Mouse (Mus musculus) CH12.LX (cell line): ENCODE data around the gene Odf4. TPM values are rescaled to one million over a fixed set of nuclear protein-coding genes. Genes with fewer than 3 reads are reported as not detected.
A peak's percentile ranks its signal among the peaks of the same experiment; 100 is the strongest.

Experiments used
- DNase-seq: peaks from one replicate; pipeline ENCODE4 v3.0.0-alpha.2; 2013; ENCODE audit errors: extremely low read depth
- H3K27ac ChIP-seq: 2 replicates; pipeline ENCODE4 v1.5.1; 2012; ENCODE audit warnings: low read depth, mild to moderate bottlenecking, control low read depth, moderate library complexity; ENCODE audit not compliant: insufficient read depth
- H3K27me3 ChIP-seq: replicated peaks from 2 replicates; pipeline ENCODE3; 2012; ENCODE audit warnings: inconsistent platforms
- H3K36me3 ChIP-seq, 2 experiments: replicated peaks in 1 of 2; 2 replicates each; pipeline versions ENCODE3 to v1.6.1; 2012; ENCODE audit warnings: inconsistent platforms in 1 of 2, low read length in 1 of 2, mild to moderate bottlenecking in 1 of 2, mixed read lengths in 1 of 2, moderate library complexity in 1 of 2; ENCODE audit not compliant: control insufficient read depth in 1 of 2, insufficient read depth in 1 of 2
- H3K4me1 ChIP-seq, 2 experiments: 2 replicates each; pipeline ENCODE4 v1.6.1; 2012; ENCODE audit warnings: inconsistent platforms in 1 of 2, moderate library complexity in 1 of 2; ENCODE audit not compliant: insufficient read depth in 2 of 2, control insufficient read depth in 1 of 2
- H3K4me2 ChIP-seq: 2 replicates; pipeline ENCODE4 v1.6.1; 2012; ENCODE audit warnings: low read depth, mild to moderate bottlenecking, control low read depth; ENCODE audit not compliant: poor library complexity, insufficient read depth, severe bottlenecking
- H3K4me3 ChIP-seq, 3 experiments: fragments of 150-350 bp in 1 of 3; sonication (generic) in 1 of 3; replicated peaks in 1 of 3; 2 replicates each; pipeline versions ENCODE3 to v1.5.1; 2011 to 2012; ENCODE audit warnings: low read depth in 2 of 3, low read length in 2 of 3, mild to moderate bottlenecking in 2 of 3, moderate library complexity in 2 of 3, control low read depth in 1 of 3, improper control_type of control experiment in 1 of 3, inconsistent platforms in 1 of 3, mixed read lengths in 1 of 3; ENCODE audit not compliant: poor library complexity in 1 of 3
- H3K79me2 ChIP-seq: replicated peaks from 2 replicates; pipeline ENCODE4 v1.6.1; 2012; ENCODE audit warnings: mild to moderate bottlenecking, moderate library complexity; ENCODE audit not compliant: control insufficient read depth, poor library complexity, insufficient read depth, severe bottlenecking; ENCODE audit errors: extremely low read depth
- H3K9ac ChIP-seq: 2 replicates; pipeline ENCODE4 v1.6.1; 2012; ENCODE audit warnings: low read depth, mild to moderate bottlenecking, control low read depth, moderate library complexity; ENCODE audit not compliant: insufficient read depth
- H3K9me3 ChIP-seq: replicated peaks from 2 replicates; pipeline ENCODE3; 2012; ENCODE audit warnings: low read length, inconsistent platforms, mixed read lengths
- BHLHE40 ChIP-seq: IDR thresholded peaks from 2 replicates; pipeline ENCODE4 v1.6.1; 2011; ENCODE audit warnings: mild to moderate bottlenecking, low read depth, low read length, improper control_type of control experiment
- CHD1 ChIP-seq: IDR thresholded peaks from 2 replicates; pipeline ENCODE4 v1.6.1; 2012; ENCODE audit warnings: low read depth, low read length, improper control_type of control experiment, inconsistent platforms
- CTCF ChIP-seq, 2 experiments: IDR thresholded peaks in 1 of 2; conservative IDR thresholded peaks in 1 of 2; 2 replicates each; pipeline ENCODE4 v1.5.1; 2011 to 2012; ENCODE audit warnings: low read depth in 2 of 2, low read length in 2 of 2, improper control_type of control experiment in 1 of 2, inconsistent platforms in 1 of 2, mild to moderate bottlenecking in 1 of 2, moderate library complexity in 1 of 2
- E2F4 ChIP-seq: IDR thresholded peaks from 2 replicates; pipeline ENCODE4 v1.6.1; 2011; ENCODE audit warnings: low read depth, low read length, improper control_type of control experiment; ENCODE audit not compliant: insufficient replicate concordance
- ELF1 ChIP-seq: IDR thresholded peaks from 2 replicates; pipeline ENCODE4 v1.6.1; 2014; ENCODE audit warnings: low read depth, mild to moderate bottlenecking, inconsistent platforms, low read length, improper control_type of control experiment
- ETS1 ChIP-seq: conservative IDR thresholded peaks from 2 replicates; pipeline ENCODE4 v1.6.1; 2012; ENCODE audit warnings: low read depth, mild to moderate bottlenecking, inconsistent platforms, low read length, improper control_type of control experiment, moderate library complexity
- GABPA ChIP-seq: IDR thresholded peaks from 2 replicates; pipeline ENCODE4 v1.6.1; 2012; ENCODE audit warnings: low read depth, low read length, improper control_type of control experiment, inconsistent platforms; ENCODE audit not compliant: insufficient replicate concordance
- JUN ChIP-seq: IDR thresholded peaks from 2 replicates; pipeline ENCODE4 v1.6.1; 2011; ENCODE audit warnings: low read depth, mild to moderate bottlenecking, low read length, improper control_type of control experiment, moderate library complexity; ENCODE audit not compliant: insufficient read depth
- KAT2A ChIP-seq: IDR thresholded peaks from 2 replicates; pipeline ENCODE4 v1.6.1; 2012; ENCODE audit warnings: low read length, improper control_type of control experiment, inconsistent platforms; ENCODE audit not compliant: insufficient replicate concordance
- MAZ ChIP-seq: IDR thresholded peaks from 2 replicates; pipeline ENCODE4 v1.6.1; 2012; ENCODE audit warnings: low read depth, mild to moderate bottlenecking, inconsistent platforms, low read length, improper control_type of control experiment, moderate library complexity
- MYC ChIP-seq: IDR thresholded peaks from 2 replicates; pipeline ENCODE4 v1.6.1; 2011; ENCODE audit warnings: low read depth, mild to moderate bottlenecking, improper control_type of control experiment, low read length
- PAX5 ChIP-seq: IDR thresholded peaks from 2 replicates; pipeline ENCODE4 v1.6.1; 2012; ENCODE audit warnings: low read length, inconsistent platforms, mixed read lengths
- POLR2A ChIP-seq: IDR thresholded peaks from 2 replicates; pipeline ENCODE4 v1.6.1; 2011; ENCODE audit warnings: low read depth, mild to moderate bottlenecking, improper control_type of control experiment, low read length
- SIN3A ChIP-seq: IDR thresholded peaks from 2 replicates; pipeline ENCODE4 v1.6.1; 2012; ENCODE audit warnings: low read length, improper control_type of control experiment, inconsistent platforms
- SMC3 ChIP-seq: IDR thresholded peaks from 2 replicates; pipeline ENCODE4 v1.6.1; 2011; ENCODE audit warnings: low read depth, low read length, improper control_type of control experiment
- USF1 ChIP-seq: IDR thresholded peaks from 2 replicates; pipeline ENCODE4 v1.6.1; 2014; ENCODE audit warnings: low read depth, mild to moderate bottlenecking, inconsistent platforms, low read length, improper control_type of control experiment
- USF2 ChIP-seq: conservative IDR thresholded peaks from 2 replicates; pipeline ENCODE4 v1.6.1; 2011; ENCODE audit warnings: low read depth, low read length, improper control_type of control experiment
- ZMIZ1 ChIP-seq: IDR thresholded peaks from 2 replicates; pipeline ENCODE4 v1.6.1; 2012; ENCODE audit warnings: low read depth, mild to moderate bottlenecking, inconsistent platforms, low read length, improper control_type of control experiment
- ZNF384 ChIP-seq: IDR thresholded peaks from 2 replicates; pipeline ENCODE4 v1.6.1; 2012; ENCODE audit warnings: low read depth, low read length, improper control_type of control experiment, inconsistent platforms
- dilution Hi-C: fragments of 300-500 bp; cut with MboI; formaldehyde crosslinking; loops from 2 replicates; pipeline ENCODE4 v1.14.3; 2020; ENCODE audit warnings: low sequenced_read_pairs; ENCODE audit not compliant: extremely low pct_unique_long_range_greater_than_20kb, extremely low pct_ligation_motif_present
- in situ Hi-C: fragments of 300-500 bp; cut with MboI; formaldehyde crosslinking; loops from 3 replicates; pipeline ENCODE4 v1.14.3; 2019; ENCODE audit warnings: low sequenced_read_pairs, low pct_ligation_motif_present, low pct_unique_long_range_greater_than_20kb, mixed read lengths
- polyA plus RNA-seq: library from polyadenylated mRNA; unstranded; fragments of >175 nt; gene quantifications from 2 replicates; pipeline ENCODE4 v1.2.1, GENCODE M21; 2012; ENCODE audit warnings: low read depth; ENCODE audit not compliant: insufficient read length
- total RNA-seq, 2 experiments: library from RNA; depleted of rRNA; stranded (reverse); fragments of 300-350 nt in 1 of 2; fragments of >200 nt in 1 of 2; gene quantifications; 2 replicates each; pipeline ENCODE4 v1.2.3; 2012 to 2014

The Odf4 gene
- total and polyA plus RNA-seq, 3 experiments = not detected

- Histone ChIP-seq H3K9ac (no peak overlapping the region), H3K79me2 (no peaks in the 10 kb centered on the region), H3K36me3 (no peaks in the 10 kb centered on the region), H3K4me3 (no peak overlapping the region), H3K4me2 (no peak overlapping the region), H3K9me3 (no peaks in the 10 kb centered on the region), H3K4me1 (peaks cover 0 to 5% of the 10 kb centered on the region in 2 experiments; a peak in 1 of 4 replicates), H3K27ac (no peak overlapping the region), H3K27me3 (no peaks in the 10 kb centered on the region)
- TF ChIP-seq ZMIZ1 (no peak), SMC3 (no peak), ELF1 (no peak), USF1 (no peak), MAZ (no peak), PAX5 (no peak), SIN3A (no peak), CTCF (conservative IDR thresholded peaks at IDR 0.05 in 1 of 2, IDR thresholded peaks at IDR 0.05 in 1 of 2; ENCODE audit: low read depth in 2 of 2, low read length in 2 of 2) (no peak), ETS1 (no peak), POLR2A (no peak), E2F4 (no peak), JUN (no peak), USF2 (no peak), BHLHE40 (no peak), ZNF384 (no peak), KAT2A (no peak), MYC (no peak), CHD1 (no peak)
- in situ Hi-C loops (no loop called here), dilution Hi-C loops (no loop called here)
- DNase-seq = no peak
Observed at GRCm38 (mm10) chr11:68884368-68884767, 42.5 kb downstream of the Odf4 start.

- H3K4me2 ChIP-seq = no peak overlapping the region
Observed at GRCm38 (mm10) chr11:68883843-68884242, 43.0 kb downstream of the Odf4 start.

More at GRCm38 (mm10) chr11:68883843-68884242, 43.0 kb downstream of the Odf4 start:
- in situ Hi-C loops (no loop called here), dilution Hi-C loops (no loop called here)
- Histone ChIP-seq H3K4me1 (peaks cover 0 to 5% of the 10 kb centered on the region in 2 experiments; a peak in 1 of 4 replicates), H3K79me2 (no peaks in the 10 kb centered on the region), H3K9ac (no peak overlapping the region), H3K36me3 (no peaks in the 10 kb centered on the region), H3K9me3 (no peaks in the 10 kb centered on the region), H3K4me3 (no peak overlapping the region), H3K27ac (no peak overlapping the region), H3K27me3 (no peaks in the 10 kb centered on the region)
- DNase-seq = no peak
- peak; percentile 55; the same call in 1 of the 2 replicates for TF ChIP-seq ZNF384
- no peak for TF ChIP-seq GABPA
